25 mouse cellular contexts compared by ENCODE assay signal in the genomic region with DNA sequence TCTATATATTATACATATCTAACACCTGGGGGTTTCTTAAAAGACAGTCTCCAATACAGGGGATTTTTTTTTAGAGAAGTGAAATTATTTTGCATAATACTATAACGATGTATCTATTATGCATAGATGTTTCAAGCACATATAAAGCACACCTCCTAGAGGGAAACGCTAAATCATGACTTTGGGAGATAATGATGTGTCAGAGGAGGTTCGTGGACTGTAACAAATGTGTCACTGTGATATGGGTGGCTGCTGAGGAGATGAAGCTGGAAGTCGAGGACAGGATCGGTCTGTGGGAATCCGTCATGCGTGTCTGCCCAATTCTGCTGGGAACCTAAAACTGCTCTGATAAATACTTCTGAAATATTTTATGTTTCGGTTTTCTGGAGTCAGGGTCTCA. TPM values are rescaled to one million over a fixed set of nuclear protein-coding genes. Genes with fewer than 3 reads are reported as not detected.
DNase-seq lines count a peak whose midpoint lies in the region; TF ChIP-seq lines count a peak whose summit lies in the region.
"Had no signal": no experiment of that assay in that cellular context is flagged by ENCODE, and none has a peak within 500 bp of the region (broad histone marks: within the 10 kb centered on the region; RNA-seq: fewer than 3 reads in every experiment).

No protein-coding gene starts in this region.

- no peak for DNase-seq in spleen, adult 2 months (ENCODE audit: low read depth in 1 of 2, low spot score in 2 of 2)
- no peak for DNase-seq in spleen, postnatal 10 days (ENCODE audit: low spot score in 2 of 2)
- peak; percentile 39 to 49 for DNase-seq in B cell, adult 2 months
- DNase-seq in splenic B cell, adult 2 months (ENCODE audit: low read depth, low spot score), result peak; percentile 72
- DNase-seq in embryo, embryonic 10 days (ENCODE audit: low spot score), result no peak
- no peak for DNase-seq in frontal cortex, postnatal 14 days (ENCODE audit: low spot score in 2 of 2)
- no peak for DNase-seq in layer of hippocampus, postnatal 14 days (ENCODE audit: low spot score in 2 of 2)
- DNase-seq: adrenal gland, adult 8-10 months; adrenal gland, postnatal 14 days; cerebellum, adult 11 months; cerebellum, adult 18-20 months; cerebellum, adult 8-10 months; cerebellum, adult 9-11 months; cerebellum, postnatal 14 days; cerebellum, postnatal 36 days; forebrain, postnatal 0 days had no signal

- H3ac ChIP-seq in myocyte (ENCODE audit: control insufficient read depth, insufficient read length), result no peak overlapping the region

- peaks cover 79% of the 10 kb centered on the region for H3K79me2 ChIP-seq in myocyte (ENCODE audit: control insufficient read depth, insufficient read depth)

- 0 out of 2 replicates have a peak overlapping the region, but pooled peaks have one; percentile 4 for H3K4me3 ChIP-seq in spleen, adult 2 months (ENCODE audit: extremely low read depth, insufficient read depth, insufficient read length)
- peak overlapping the region; percentile 59 for H3K4me3 ChIP-seq in myocyte
- H3K4me3 ChIP-seq: embryonic facial prominence, embryonic 10.5 days; embryonic facial prominence, embryonic 12.5 days; forebrain, embryonic 13.5 days; forebrain, embryonic 15.5 days had no signal

- TF ChIP-seq CTCF in spleen, adult 2 months (IDR thresholded peaks at IDR 0.05; ENCODE audit: extremely low read depth, insufficient read depth, insufficient read length, insufficient replicate concordance), result no peak

- H3K27ac ChIP-seq in spleen, adult 2 months (ENCODE audit: insufficient read depth, low read length), result peak overlapping the region; percentile 37; the same call in 1 of the 2 replicates
- H3K27ac ChIP-seq: embryonic facial prominence, embryonic 10.5 days; embryonic facial prominence, embryonic 12.5 days; forebrain, embryonic 13.5 days; forebrain, embryonic 15.5 days had no signal

- TF ChIP-seq POLR2A in spleen, adult 2 months (IDR thresholded peaks at IDR 0.05; ENCODE audit: low read depth, low read length), result no peak
- TF ChIP-seq POLR2A in myocyte (IDR thresholded peaks at IDR 0.05; ENCODE audit: insufficient read length, low read depth), result no peak

- peak overlapping the region; percentile 65 for H3K4me2 ChIP-seq in myocyte (ENCODE audit: low read depth)
- H3K4me2 ChIP-seq: embryonic facial prominence, embryonic 12.5 days; forebrain, embryonic 13.5 days; forebrain, embryonic 15.5 days had no signal

- H3K36me3 ChIP-seq in spleen, adult 2 months (ENCODE audit: control insufficient read depth, insufficient read depth, low read length), result no peaks in the 10 kb centered on the region
- H3K36me3 ChIP-seq in myocyte (ENCODE audit: control insufficient read depth, insufficient read depth), result peaks cover 4% of the 10 kb centered on the region
- no peaks in the 10 kb centered on the region for H3K36me3 ChIP-seq in splenic B cell, adult 2 months (ENCODE audit: control insufficient read depth, insufficient read depth, low read length, poor library complexity, severe bottlenecking)
- H3K36me3 ChIP-seq: embryonic facial prominence, embryonic 10.5 days; embryonic facial prominence, embryonic 12.5 days; forebrain, embryonic 15.5 days had no signal

- peaks cover 19% of the 10 kb centered on the region; the same call in 1 of the 2 replicates for H3K4me1 ChIP-seq in spleen, adult 2 months (ENCODE audit: control insufficient read depth, insufficient read depth, insufficient read length)
- H3K4me1 ChIP-seq: embryonic facial prominence, embryonic 12.5 days; forebrain, embryonic 13.5 days; forebrain, embryonic 15.5 days had no signal

- no peaks in the 10 kb centered on the region for H3K27me3 ChIP-seq in spleen, adult 2 months (ENCODE audit: control insufficient read depth, insufficient read depth, low read length)
- H3K27me3 ChIP-seq in myocyte (ENCODE audit: control insufficient read depth, insufficient read depth, insufficient read length), result no peaks in the 10 kb centered on the region
- H3K27me3 ChIP-seq in splenic B cell, adult 2 months (ENCODE audit: control insufficient read depth, insufficient read depth, low read length, poor library complexity, severe bottlenecking), result no peaks in the 10 kb centered on the region
- H3K27me3 ChIP-seq: embryonic facial prominence, embryonic 12.5 days; forebrain, embryonic 13.5 days; forebrain, embryonic 15.5 days; Patski had no signal

- 46% methylated on average over 8 of the region's 8 CpGs for WGBS in spleen, adult 2 months

TF ChIP-seq in myocyte, 11 proteins besides CTCF, POLR2A, EP300 and RAD21:
- no peak for TF ChIP-seq TCF3 (IDR thresholded peaks at IDR 0.05; ENCODE audit: insufficient read length, low read depth)
- TF ChIP-seq MAX (IDR thresholded peaks at IDR 0.05; ENCODE audit: low read depth), result no peak
- no peak for TF ChIP-seq POLR2AphosphoS2 (IDR thresholded peaks at IDR 0.05; ENCODE audit: insufficient read length, low read depth)
- TF ChIP-seq SRF (IDR thresholded peaks at IDR 0.05; ENCODE audit: control insufficient read depth, insufficient read length, low read depth), result no peak
- no peak for TF ChIP-seq REST (IDR thresholded peaks at IDR 0.05; ENCODE audit: insufficient read depth, insufficient read length)
- TF ChIP-seq CEBPB (IDR thresholded peaks at IDR 0.05; ENCODE audit: insufficient read depth, poor library complexity, severe bottlenecking), result no peak
- no peak for TF ChIP-seq MYOG (IDR thresholded peaks at IDR 0.05; ENCODE audit: control insufficient read depth in 1 of 3, insufficient read depth in 1 of 3, insufficient read length in 2 of 3, low read depth in 2 of 3)
- no peak for TF ChIP-seq E2F4 (IDR thresholded peaks at IDR 0.05; ENCODE audit: insufficient read depth)
- no peak for TF ChIP-seq TCF12 (IDR thresholded peaks at IDR 0.05; ENCODE audit: insufficient read depth, poor library complexity, severe bottlenecking)
TF ChIP-seq in myocyte: peak in this region for 0.

RNA-seq across cellular contexts. Expression of a gene that starts 6.4 kb away (rescaled TPM):
- polyA plus RNA-seq in spleen, adult 2 months (2012; rRNA removed), result 1.8 and 2.0 TPM in 2 replicates
- 27.1 TPM for polyA plus RNA-seq in myocyte (2012; fragmentation: generic; extraction: Trizol)
- total RNA-seq in layer of hippocampus, postnatal 14 days (2021), result under 1 TPM; 0.36 to 0.76 TPM

RNA-seq across cellular contexts. Expression of a gene that starts 9.2 kb away (rescaled TPM):
- 39.9 and 47.4 TPM in 2 replicates for polyA plus RNA-seq in spleen, adult 2 months (2012; rRNA removed)
- 124 TPM for polyA plus RNA-seq in myocyte (2012; fragmentation: generic; extraction: Trizol)
- 10 to 100 TPM; 58.4 to 62.4 TPM for total RNA-seq in layer of hippocampus, postnatal 14 days (2021)

RNA-seq across cellular contexts. Expression of a gene that starts 28.8 kb away (rescaled TPM):
- 0.54 and 0.88 TPM in 2 replicates for polyA plus RNA-seq in spleen, adult 2 months (2012; rRNA removed)
- polyA plus RNA-seq in myocyte (2012; fragmentation: generic; extraction: Trizol), result 13.9 TPM
- under 1 TPM; 0.60 to 0.76 TPM for total RNA-seq in layer of hippocampus, postnatal 14 days (2021)
- total RNA-seq: common myeloid progenitor, adult 5-6 weeks had no signal
- polyA plus RNA-seq: activated CD4-positive, CD25-positive, alpha-beta regulatory T cell, adult 4 months; embryonic facial prominence, embryonic 10.5 days; G1E had no signal

Comparison
In these comparisons a context has a peak if more than half of its experiments do, and no peak if none do; other contexts are left out.
1. DNase-seq: peak in B cell, adult 2 months (2 of 2) and splenic B cell, adult 2 months (single experiment); none in spleen, adult 2 months (0 of 2), spleen, postnatal 10 days (0 of 2), embryo, embryonic 10 days (single experiment), frontal cortex, postnatal 14 days (0 of 2) and layer of hippocampus, postnatal 14 days (0 of 2).